Mouse (Mus musculus): Measurements from ENCODE around the gene Gm20890.
"Not testable (repeated sequence)": the region's sequence is repeated elsewhere in the genome, so short reads cannot be mapped to it uniquely, and the experiment has no call there.

The Gm20890 gene

DNA sequence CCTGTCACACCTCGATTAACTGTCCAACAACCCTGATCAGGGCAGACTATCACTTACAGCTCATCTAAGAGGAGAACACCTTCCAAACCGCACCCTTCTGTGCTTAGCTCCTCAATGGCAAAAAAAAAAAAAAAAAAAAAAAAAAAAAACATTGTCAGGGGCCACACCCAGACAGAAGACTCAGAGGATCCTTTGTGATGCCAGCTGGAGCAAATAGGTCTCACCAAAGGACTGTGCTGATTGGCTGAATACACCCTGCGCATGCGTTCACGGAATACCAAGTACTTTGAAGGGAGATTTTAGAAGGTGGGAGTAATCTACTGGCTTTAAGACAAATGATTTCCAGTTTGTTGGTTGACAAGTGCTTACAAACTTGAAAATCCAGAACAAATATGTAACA is at the start of gene Gm20890:
Gene Gm20890, minus strand, starts transcription at position 101 of the 400 bp plus-strand sequence.
- not testable (repeated sequence) for DNase-seq (ENCODE audit: inconsistent ontology term)
